Mouse (Mus musculus) forebrain, postnatal 0 days (tissue): ENCODE data around the gene Scrt2. TPM values are rescaled to one million over a fixed set of nuclear protein-coding genes. Genes with fewer than 3 reads are reported as not detected.

Experiments
- ATAC-seq: fragments of 200-750 bp; cut with Nextera tagmentation; 2 replicates; pipeline ENCODE4 v1.8.0; 2017; ENCODE audit warnings: mild to moderate bottlenecking, moderate library complexity
- DNase-seq: peaks from one replicate; pipeline ENCODE4 v3.0.0-alpha.2; 2015
- H3K27ac ChIP-seq: fragments of 300-500 bp; sonication (generic); 2 replicates; pipeline ENCODE4 v1.5.1; 2014; ENCODE audit warnings: low read depth, mild to moderate bottlenecking, antibody characterized with exemption, low read length, moderate library complexity, mixed read lengths
- H3K27me3 ChIP-seq: fragments of 300-500 bp; sonication (generic); 2 replicates; pipeline ENCODE4 v1.6.1; 2014; ENCODE audit warnings: mild to moderate bottlenecking, low read length, mixed read lengths; ENCODE audit not compliant: insufficient read depth
- H3K36me3 ChIP-seq: fragments of 300-500 bp; sonication (generic); 2 replicates; pipeline ENCODE4 v1.6.1; 2014; ENCODE audit warnings: mild to moderate bottlenecking, moderate library complexity; ENCODE audit not compliant: insufficient read depth
- H3K4me1 ChIP-seq: fragments of 300-500 bp; sonication (generic); 2 replicates; pipeline ENCODE4 v1.6.1; 2014; ENCODE audit warnings: antibody characterized with exemption; ENCODE audit not compliant: insufficient read depth
- H3K4me2 ChIP-seq: fragments of 300-500 bp; sonication (generic); 2 replicates; pipeline ENCODE4 v1.6.1; 2014; ENCODE audit warnings: low read depth, mild to moderate bottlenecking, moderate library complexity
- H3K4me3 ChIP-seq: fragments of 300-500 bp; sonication (generic); 2 replicates; pipeline ENCODE4 v1.5.1; 2014; ENCODE audit warnings: low read depth, low read length, mixed read lengths
- H3K9ac ChIP-seq: fragments of 300-500 bp; sonication (generic); 2 replicates; pipeline ENCODE4 v1.6.1; 2014; ENCODE audit warnings: mild to moderate bottlenecking
- H3K9me3 ChIP-seq: fragments of 300-500 bp; sonication (generic); 2 replicates; pipeline ENCODE4 v1.6.1; 2016; ENCODE audit warnings: low read length
- CTCF ChIP-seq: sonication (generic); IDR thresholded peaks from 2 replicates; pipeline ENCODE4 v1.5.1; 2016; ENCODE audit warnings: antibody characterized with exemption, control low read depth, low read depth
- WGBS: fragments of 180-500 bp; shearing (Covaris S2); extraction: QIAGEN DNeasy Blood & Tissue Kit; methylation state at CpG from one replicate; pipeline ENCODE4 v1.1.7; 2014; 5-methylcytosine and 5-hydroxymethylcytosine counted together
- polyA plus RNA-seq: library from polyadenylated mRNA; unstranded; fragments of >200 nt; fragmentation: Nextera tagmentation; extraction: Ambion mirVana; gene quantifications from 2 replicates; pipeline ENCODE4 v1.2.1, GENCODE M21; 2015
- total RNA-seq: library from RNA; depleted of rRNA; stranded (reverse); fragments of >200 nt; gene quantifications from 2 replicates; pipeline ENCODE4 v1.2.3, GENCODE M21; 2014

Scrt2 gene
- total and polyA plus RNA-seq, 2 experiments from 2014 or later = 4.3 to 7.4 TPM

- H3K9ac ChIP-seq = no peak overlapping the region
- TF ChIP-seq CTCF = no peak
- no peaks in the 10 kb centered on the region for H3K9me3 ChIP-seq
- H3K4me3 ChIP-seq = no peak overlapping the region
- no peaks in the 10 kb centered on the region for H3K4me1 ChIP-seq
- no peaks in the 10 kb centered on the region for H3K36me3 ChIP-seq
- H3K4me2 ChIP-seq = no peak overlapping the region
- H3K27me3 ChIP-seq = no peaks in the 10 kb centered on the region; the same call in 1 of the 2 replicates
- ATAC-seq (no peak), DNase-seq (no peak)
- no peak overlapping the region for H3K27ac ChIP-seq
- 66% methylated on average over 9 of the region's 9 CpGs for WGBS
Measured at GRCm38 (mm10) chr2:152132016-152132415, 50.7 kb downstream of the Scrt2 start.

- Histone ChIP-seq H3K4me1 (no peaks in the 10 kb centered on the region), H3K36me3 (no peaks in the 10 kb centered on the region), H3K27me3 (no peaks in the 10 kb centered on the region; the same call in 1 of the 2 replicates), H3K4me3 (no peak overlapping the region), H3K4me2 (no peak overlapping the region), H3K9me3 (no peaks in the 10 kb centered on the region), H3K9ac (no peak overlapping the region), H3K27ac (no peak overlapping the region)
- TF ChIP-seq CTCF = no peak
- 76% methylated on average over 8 of the region's 8 CpGs for WGBS
- ATAC-seq = no peak
- DNase-seq = no peak
Measured at GRCm38 (mm10) chr2:152132691-152133090, 51.4 kb downstream of the Scrt2 start.

GRCm38 (mm10) chr2:152139191-152139987 lies 58.1 kb downstream of the Scrt2 start:
- no peak for TF ChIP-seq CTCF
- Histone ChIP-seq H3K4me3 (no peak overlapping the region), H3K27me3 (peaks cover 7% of the 10 kb centered on the region; the same call in 1 of the 2 replicates), H3K27ac (no peak overlapping the region), H3K9me3 (no peaks in the 10 kb centered on the region), H3K36me3 (no peaks in the 10 kb centered on the region), H3K9ac (no peak overlapping the region), H3K4me1 (0 out of 2 replicates have a peak, but pooled peaks cover 3% of the 10 kb centered on the region), H3K4me2 (no peak overlapping the region)
- WGBS = 43% methylated on average over 10 of the region's 10 CpGs
- DNase-seq (peak; percentile 70), ATAC-seq (peak; percentile 58)

- no peak overlapping the region for H3K9ac ChIP-seq
- H3K27me3 ChIP-seq = peaks cover 15% of the 10 kb centered on the region; the same call in 1 of the 2 replicates
- DNase-seq (peak; percentile 17), ATAC-seq (no peak)
- H3K4me3 ChIP-seq = no peak overlapping the region
- no peaks in the 10 kb centered on the region for H3K36me3 ChIP-seq
- WGBS = 25% methylated on average over 11 of the region's 11 CpGs
- H3K9me3 ChIP-seq = no peaks in the 10 kb centered on the region
- H3K27ac ChIP-seq = no peak overlapping the region
- H3K4me2 ChIP-seq = no peak overlapping the region
- TF ChIP-seq CTCF = no peak
- H3K4me1 ChIP-seq = 0 out of 2 replicates have a peak, but pooled peaks cover 3% of the 10 kb centered on the region
Measured at GRCm38 (mm10) chr2:152140941-152141340, 59.6 kb downstream of the Scrt2 start.

GRCm38 (mm10) chr2:152141491-152141890 lies 60.2 kb downstream of the Scrt2 start:
- Histone ChIP-seq H3K4me3 (peak overlapping the region; percentile 18; the same call in 1 of the 2 replicates), H3K27me3 (peaks cover 15% of the 10 kb centered on the region; the same call in 1 of the 2 replicates), H3K36me3 (no peaks in the 10 kb centered on the region), H3K9ac (peak overlapping the region; percentile 31; the same call in 1 of the 2 replicates), H3K27ac (no peak overlapping the region), H3K4me2 (peak overlapping the region; percentile 33), H3K4me1 (0 out of 2 replicates have a peak, but pooled peaks cover 3% of the 10 kb centered on the region), H3K9me3 (no peaks in the 10 kb centered on the region)
- WGBS = 38% methylated on average over 1 of the region's 1 CpGs
- no peak for TF ChIP-seq CTCF
- DNase-seq (peak; percentile 7), ATAC-seq (no peak)

GRCm38 (mm10) chr2:152142046-152142445 lies 60.7 kb downstream of the Scrt2 start:
- Histone ChIP-seq H3K9ac (peak overlapping the region; percentile 31; the same call in 1 of the 2 replicates), H3K4me2 (peak overlapping the region; percentile 33), H3K4me1 (0 out of 2 replicates have a peak, but pooled peaks cover 3% of the 10 kb centered on the region), H3K27ac (no peak overlapping the region), H3K27me3 (peaks cover 15% of the 10 kb centered on the region; the same call in 1 of the 2 replicates), H3K36me3 (no peaks in the 10 kb centered on the region), H3K9me3 (no peaks in the 10 kb centered on the region), H3K4me3 (peak overlapping the region; percentile 18)
- 7% methylated on average over 13 of the region's 13 CpGs for WGBS
- DNase-seq (no peak), ATAC-seq (no peak)
- no peak for TF ChIP-seq CTCF

- Histone ChIP-seq H3K4me3 (no peak overlapping the region), H3K27ac (no peak overlapping the region), H3K9me3 (no peaks in the 10 kb centered on the region), H3K4me1 (0 out of 2 replicates have a peak, but pooled peaks cover 3% of the 10 kb centered on the region), H3K36me3 (no peaks in the 10 kb centered on the region), H3K27me3 (peaks cover 15% of the 10 kb centered on the region; the same call in 1 of the 2 replicates), H3K9ac (no peak overlapping the region), H3K4me2 (no peak overlapping the region)
- WGBS = 8% methylated on average over 11 of the region's 11 CpGs
- no peak for TF ChIP-seq CTCF
- no peak for DNase-seq
- ATAC-seq = no peak
Measured at GRCm38 (mm10) chr2:152142571-152142970, 61.2 kb downstream of the Scrt2 start.
